Mouse (Mus musculus) frontal cortex, adult 2 months (tissue): ENCODE measurements around the gene Hrh2. TPM values are rescaled to one million over a fixed set of nuclear protein-coding genes. Genes with fewer than 3 reads are reported as not detected.

Experiments used
- DNase-seq, 2 experiments: peaks; one replicate each; pipeline ENCODE4 v3.0.0; 2022; ENCODE audit warnings: low spot score in 1 of 2; ENCODE audit errors: extremely low spot score in 1 of 2
- polyA plus RNA-seq: library from polyadenylated mRNA; depleted of rRNA; stranded (reverse); fragments of >200 nt; gene quantifications from 2 replicates; pipeline ENCODE4 v1.2.3, GENCODE M21; 2012; rRNA removed

The Hrh2 gene
- polyA plus RNA-seq, 1 experiment = 12.9 TPM

DNA sequence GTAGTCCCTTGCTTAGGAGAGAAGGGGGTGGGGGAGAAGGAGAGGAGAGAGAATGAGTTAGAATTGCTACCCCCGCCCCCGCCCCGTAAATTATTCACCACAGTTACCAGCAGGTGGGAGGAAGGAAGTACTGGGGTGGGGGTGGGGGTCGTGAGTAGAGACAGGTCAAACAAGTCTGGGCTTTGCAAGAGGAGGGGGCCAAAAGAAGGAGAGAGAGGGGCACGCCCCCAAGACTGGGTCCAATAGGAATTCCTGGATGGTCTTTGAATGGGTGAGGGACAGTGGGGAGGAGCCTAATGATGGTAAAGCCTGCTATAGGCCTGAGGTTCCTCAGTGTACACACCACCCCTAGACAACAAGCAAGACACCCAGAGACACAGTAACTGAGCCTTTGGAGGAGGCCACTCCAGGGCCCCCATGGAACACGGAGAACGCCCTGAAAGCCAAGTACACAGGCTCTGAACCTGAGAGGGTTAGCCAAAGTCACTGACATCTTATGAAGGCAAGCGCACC is 66.4 kb downstream of the Hrh2 start:
- no peak for DNase-seq

DNA sequence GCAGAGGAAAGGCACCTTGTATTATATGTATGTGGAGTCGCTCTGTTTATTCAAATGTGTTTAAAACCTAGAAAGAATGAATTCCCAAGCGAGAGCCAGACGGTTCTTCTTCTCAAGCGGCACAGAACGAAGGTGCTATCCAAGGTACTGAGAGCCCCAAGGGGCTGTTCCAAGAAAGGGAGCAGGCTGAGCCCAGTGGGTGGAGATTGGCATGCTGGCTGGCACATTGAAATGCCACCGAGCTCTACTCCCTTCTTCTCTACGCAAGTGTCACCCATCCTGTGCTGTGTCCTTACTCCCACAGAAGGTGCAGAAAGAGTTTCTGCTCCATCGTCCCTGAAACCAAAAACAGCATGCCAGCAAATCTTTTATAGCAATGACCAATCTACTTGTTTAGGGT is 68.4 kb downstream of the Hrh2 start:
- DNase-seq = peak; percentile 75 to 83

DNA sequence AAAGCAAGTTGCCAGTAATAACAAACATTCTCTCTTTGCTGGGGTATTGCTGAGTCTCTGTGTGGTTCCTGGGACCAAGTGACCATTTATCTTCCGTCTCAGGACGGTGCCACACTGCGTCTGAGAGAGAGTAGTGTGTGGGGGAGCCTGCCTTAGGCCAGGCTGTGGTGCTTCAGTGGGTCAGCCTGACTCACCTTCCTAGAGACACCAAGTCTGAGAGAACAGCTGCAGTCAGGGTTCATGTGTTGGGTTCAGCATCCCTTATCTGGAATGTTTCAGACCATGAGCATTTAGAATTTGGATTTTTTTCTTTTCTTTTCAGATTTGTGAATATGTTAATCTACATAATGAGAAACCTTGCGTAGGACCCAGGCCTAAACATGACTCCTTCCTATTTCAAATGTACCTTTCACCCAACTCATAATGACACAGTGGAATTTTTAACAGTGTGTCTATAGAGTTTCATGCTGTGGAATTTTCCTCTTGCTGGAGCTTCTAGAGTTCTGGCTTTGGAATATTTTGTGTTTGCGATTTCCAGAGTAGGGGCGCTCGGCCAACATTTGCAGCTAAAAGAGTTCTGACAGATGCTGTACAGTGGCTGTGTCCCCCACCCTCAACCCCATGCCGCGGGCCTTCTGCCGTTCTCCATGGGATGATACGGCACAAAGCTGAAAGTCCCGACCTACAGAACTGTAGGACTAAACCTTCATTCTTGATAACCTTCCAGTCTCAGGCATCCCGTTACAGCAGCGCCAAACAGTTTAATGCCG is 71.0 kb downstream of the Hrh2 start:
- peak in 1 of 2 experiments; percentile 59 for DNase-seq

DNA sequence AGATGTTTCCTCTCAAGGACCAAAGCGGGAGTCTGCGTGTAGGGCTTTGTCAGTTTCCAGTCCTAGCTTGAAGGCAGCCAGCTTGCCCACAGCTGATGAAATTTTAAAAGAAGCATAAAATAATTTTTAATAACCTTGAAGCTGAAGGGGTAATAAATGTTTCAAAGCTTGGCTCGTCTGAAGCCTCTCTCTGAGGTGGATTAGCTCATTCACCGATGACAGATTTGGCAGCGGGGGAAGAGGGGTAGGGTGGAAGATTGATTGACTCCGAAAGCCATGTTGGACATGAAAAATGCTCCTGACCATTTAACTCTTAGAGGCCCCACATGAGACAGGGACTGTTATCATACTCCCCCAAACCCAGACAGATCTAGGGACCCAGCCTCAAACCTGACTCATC is 71.7 kb downstream of the Hrh2 start:
- DNase-seq = no peak

DNA sequence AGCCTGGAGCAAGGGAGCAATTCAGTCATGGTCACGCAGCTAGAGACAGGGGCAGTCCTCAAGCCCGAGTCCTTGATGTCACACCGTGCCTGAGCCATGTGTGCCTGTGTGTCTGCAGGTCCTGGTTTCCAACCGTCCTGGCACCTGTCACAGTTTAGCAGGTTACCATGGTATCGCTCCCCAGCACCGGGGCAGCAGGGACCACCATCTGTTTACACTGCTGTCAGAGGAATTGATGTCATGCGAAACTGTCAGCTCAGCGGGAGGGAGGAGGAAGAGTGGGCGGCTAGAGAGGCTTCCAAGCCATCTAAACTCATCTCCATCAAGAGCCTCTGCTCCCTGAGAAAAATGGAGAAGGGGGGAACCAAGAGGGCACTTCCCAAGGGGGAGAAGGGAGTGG is 74.5 kb downstream of the Hrh2 start:
- peak in 1 of 2 experiments; percentile 54 for DNase-seq

- no peak for DNase-seq
Measured at GRCm38 (mm10) chr13:54269087-54269486, 77.2 kb downstream of the Hrh2 start.

DNA sequence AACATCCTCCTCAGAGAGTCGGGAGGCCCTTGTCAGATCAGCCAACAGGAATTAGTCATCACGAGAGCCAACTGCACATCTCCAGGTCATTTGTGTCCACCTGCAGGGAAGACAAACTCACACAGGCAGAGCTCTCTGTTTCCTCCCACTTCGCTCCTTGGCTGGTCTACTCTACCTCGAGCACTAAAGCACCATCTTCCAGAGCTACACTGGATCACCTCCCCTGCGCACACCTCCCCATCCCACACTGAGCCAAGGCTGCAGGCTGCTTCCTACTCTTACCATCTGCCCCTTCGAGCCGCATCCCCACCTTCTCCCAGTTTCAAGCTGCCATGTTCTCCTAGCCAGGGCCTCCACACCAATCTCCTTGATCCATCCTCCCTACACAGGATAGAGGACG is 77.7 kb downstream of the Hrh2 start:
- DNase-seq = peak; percentile 68 to 79

GRCm38 (mm10) chr13:54272076-54272475 is 80.1 kb downstream of the Hrh2 start:
- DNase-seq = no peak

GRCm38 (mm10) chr13:54277406-54277805 is 85.5 kb downstream of the Hrh2 start:
- DNase-seq = peak; percentile 69 to 78

- peak in 1 of 2 experiments; percentile 62 for DNase-seq
Measured at GRCm38 (mm10) chr13:54280366-54280765, 88.4 kb downstream of the Hrh2 start.

GRCm38 (mm10) chr13:54281149-54281548 is 89.2 kb downstream of the Hrh2 start:
- DNase-seq = no peak

DNA sequence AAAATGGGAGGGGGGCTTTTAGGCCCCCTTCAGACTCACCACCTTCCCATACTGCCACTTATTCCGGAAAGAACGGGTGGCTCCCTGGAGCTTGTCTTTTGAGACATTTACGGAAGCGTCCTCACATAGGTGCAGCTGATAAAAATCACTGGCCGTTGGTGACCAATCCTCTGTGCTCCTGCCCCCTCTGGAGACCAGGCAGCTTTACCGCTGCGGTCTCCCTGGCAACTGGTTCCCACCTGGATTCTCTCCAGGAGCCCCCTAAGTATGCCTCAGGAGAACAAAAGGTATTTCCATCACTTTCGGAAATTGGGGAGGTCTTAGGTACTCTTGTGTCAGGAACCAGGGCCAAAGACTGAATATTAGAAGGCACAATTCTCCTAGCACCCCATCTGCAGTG is 89.7 kb downstream of the Hrh2 start:
- no peak for DNase-seq

GRCm38 (mm10) chr13:54282149-54282860 is 90.4 kb downstream of the Hrh2 start:
- DNase-seq = no peak

DNA sequence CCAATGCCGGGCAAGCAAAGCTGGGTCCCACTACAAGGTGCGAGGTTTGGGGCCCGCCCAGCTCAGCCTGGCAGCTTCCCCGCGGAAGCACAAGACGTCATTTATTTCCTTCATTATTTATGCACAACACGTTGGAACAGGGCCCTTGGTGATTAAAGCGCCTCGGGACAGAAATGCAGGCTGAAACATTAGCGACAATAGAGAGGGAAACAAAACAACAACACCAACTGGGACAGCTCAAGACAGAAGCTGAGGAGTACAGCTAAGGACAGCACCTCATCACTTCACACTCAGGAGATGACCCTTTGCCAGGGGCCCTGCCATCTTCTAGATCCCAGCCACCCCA is 90.9 kb downstream of the Hrh2 start:
- no peak for DNase-seq

Other genes with a start within 250 kb of the Hrh2 start
- 4.8 and 5.6 TPM in 2 replicates for gene Drd1, start 136.4 kb upstream of the Hrh2 start, polyA plus RNA-seq
- 44.2 and 48.8 TPM in 2 replicates for gene Sfxn1, start 120.3 kb upstream of the Hrh2 start, polyA plus RNA-seq
- gene Cplx2, start 179.2 kb downstream of the Hrh2 start, polyA plus RNA-seq = 389 and 416 TPM in 2 replicates